Mouse (Mus musculus) forebrain, postnatal 0 days (tissue): ENCODE results near the gene Bsnd. TPM values are rescaled to one million over a fixed set of nuclear protein-coding genes. Genes with fewer than 3 reads are reported as not detected.

Source experiments
- ATAC-seq: fragments of 200-750 bp; cut with Nextera tagmentation; 2 replicates; pipeline ENCODE4 v1.8.0; 2017; ENCODE audit warnings: mild to moderate bottlenecking, moderate library complexity
- DNase-seq: peaks from one replicate; pipeline ENCODE4 v3.0.0-alpha.2; 2015
- H3K27ac ChIP-seq: fragments of 300-500 bp; sonication (generic); 2 replicates; pipeline ENCODE4 v1.5.1; 2014; ENCODE audit warnings: low read depth, mild to moderate bottlenecking, antibody characterized with exemption, low read length, moderate library complexity, mixed read lengths
- H3K27me3 ChIP-seq: fragments of 300-500 bp; sonication (generic); 2 replicates; pipeline ENCODE4 v1.6.1; 2014; ENCODE audit warnings: mild to moderate bottlenecking, low read length, mixed read lengths; ENCODE audit not compliant: insufficient read depth
- H3K36me3 ChIP-seq: fragments of 300-500 bp; sonication (generic); 2 replicates; pipeline ENCODE4 v1.6.1; 2014; ENCODE audit warnings: mild to moderate bottlenecking, moderate library complexity; ENCODE audit not compliant: insufficient read depth
- H3K4me1 ChIP-seq: fragments of 300-500 bp; sonication (generic); 2 replicates; pipeline ENCODE4 v1.6.1; 2014; ENCODE audit warnings: antibody characterized with exemption; ENCODE audit not compliant: insufficient read depth
- H3K4me2 ChIP-seq: fragments of 300-500 bp; sonication (generic); 2 replicates; pipeline ENCODE4 v1.6.1; 2014; ENCODE audit warnings: low read depth, mild to moderate bottlenecking, moderate library complexity
- H3K4me3 ChIP-seq: fragments of 300-500 bp; sonication (generic); 2 replicates; pipeline ENCODE4 v1.5.1; 2014; ENCODE audit warnings: low read depth, low read length, mixed read lengths
- H3K9ac ChIP-seq: fragments of 300-500 bp; sonication (generic); 2 replicates; pipeline ENCODE4 v1.6.1; 2014; ENCODE audit warnings: mild to moderate bottlenecking
- H3K9me3 ChIP-seq: fragments of 300-500 bp; sonication (generic); 2 replicates; pipeline ENCODE4 v1.6.1; 2016; ENCODE audit warnings: low read length
- CTCF ChIP-seq: sonication (generic); IDR thresholded peaks from 2 replicates; pipeline ENCODE4 v1.5.1; 2016; ENCODE audit warnings: antibody characterized with exemption, control low read depth, low read depth
- WGBS: fragments of 180-500 bp; shearing (Covaris S2); extraction: QIAGEN DNeasy Blood & Tissue Kit; methylation state at CpG from one replicate; pipeline ENCODE4 v1.1.7; 2014; 5-methylcytosine and 5-hydroxymethylcytosine counted together
- polyA plus RNA-seq: library from polyadenylated mRNA; unstranded; fragments of >200 nt; fragmentation: Nextera tagmentation; extraction: Ambion mirVana; gene quantifications from 2 replicates; pipeline ENCODE4 v1.2.1, GENCODE M21; 2015
- total RNA-seq: library from RNA; depleted of rRNA; stranded (reverse); fragments of >200 nt; gene quantifications from 2 replicates; pipeline ENCODE4 v1.2.3, GENCODE M21; 2014

The Bsnd gene
- total and polyA plus RNA-seq, 2 experiments from 2014 or later = not detected

DNA sequence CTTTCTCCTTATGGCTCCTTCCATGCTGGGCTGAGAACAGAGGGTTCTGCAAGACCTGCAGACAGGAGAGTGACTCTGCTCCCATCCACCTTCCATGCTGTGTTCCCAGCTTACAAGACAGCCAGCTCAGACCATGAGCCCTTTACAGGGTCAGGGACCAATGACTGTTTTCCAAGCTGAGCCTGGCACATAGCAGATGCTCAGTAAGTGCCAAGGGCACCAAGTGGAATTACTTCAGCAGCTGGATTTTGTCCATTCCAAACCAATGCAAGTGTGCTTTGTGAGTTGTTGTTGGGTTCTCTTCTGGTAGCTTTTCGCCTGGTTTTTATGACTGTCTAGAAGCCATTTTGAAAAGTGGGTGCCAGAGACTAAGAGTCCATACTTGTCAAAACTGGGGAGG is 8.3 kb downstream of the Bsnd start:
- no peaks in the 10 kb centered on the region for H3K4me1 ChIP-seq
- no peaks in the 10 kb centered on the region for H3K36me3 ChIP-seq
- no peak overlapping the region for H3K27ac ChIP-seq
- no peak overlapping the region for H3K4me3 ChIP-seq
- H3K9me3 ChIP-seq = no peaks in the 10 kb centered on the region
- 90% methylated on average over 1 of the region's 1 CpGs for WGBS
- ATAC-seq = no peak
- no peak for DNase-seq
- H3K9ac ChIP-seq = no peak overlapping the region
- no peaks in the 10 kb centered on the region for H3K27me3 ChIP-seq
- TF ChIP-seq CTCF = no peak
- H3K4me2 ChIP-seq = no peak overlapping the region

DNA sequence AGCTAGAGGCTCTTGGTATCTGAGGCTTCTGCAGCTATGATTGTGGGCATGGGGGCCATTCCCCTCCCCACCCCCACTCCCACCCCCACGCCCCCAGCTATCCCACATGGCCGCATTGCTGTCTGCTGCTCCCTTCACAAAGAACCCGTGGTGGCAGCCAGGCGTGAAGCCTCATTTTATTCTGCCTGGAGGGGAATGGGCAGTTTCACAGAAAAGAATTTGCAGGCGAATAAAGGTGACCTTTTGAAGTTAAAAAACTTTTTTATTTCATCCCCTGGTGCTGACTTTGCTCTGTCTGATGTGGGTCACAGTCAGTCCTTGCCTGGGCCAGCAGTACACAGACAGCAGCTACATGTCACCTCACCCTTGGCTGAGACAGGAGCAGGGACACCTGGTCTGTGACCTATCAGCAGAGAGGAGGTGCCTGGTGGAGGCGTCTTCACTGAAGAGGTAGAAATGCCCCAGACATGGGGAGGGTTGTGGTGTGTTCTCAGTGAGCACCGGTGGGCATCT is 8.8 kb downstream of the Bsnd start:
- 30% methylated on average over 7 of the region's 7 CpGs for WGBS
- H3K27ac ChIP-seq = no peak overlapping the region
- H3K4me1 ChIP-seq = no peaks in the 10 kb centered on the region
- H3K4me3 ChIP-seq = no peak overlapping the region
- H3K9me3 ChIP-seq = no peaks in the 10 kb centered on the region
- H3K9ac ChIP-seq = no peak overlapping the region
- no peak for ATAC-seq
- TF ChIP-seq CTCF = no peak
- H3K4me2 ChIP-seq = no peak overlapping the region
- no peaks in the 10 kb centered on the region for H3K27me3 ChIP-seq
- H3K36me3 ChIP-seq = no peaks in the 10 kb centered on the region
- DNase-seq = no peak

DNA sequence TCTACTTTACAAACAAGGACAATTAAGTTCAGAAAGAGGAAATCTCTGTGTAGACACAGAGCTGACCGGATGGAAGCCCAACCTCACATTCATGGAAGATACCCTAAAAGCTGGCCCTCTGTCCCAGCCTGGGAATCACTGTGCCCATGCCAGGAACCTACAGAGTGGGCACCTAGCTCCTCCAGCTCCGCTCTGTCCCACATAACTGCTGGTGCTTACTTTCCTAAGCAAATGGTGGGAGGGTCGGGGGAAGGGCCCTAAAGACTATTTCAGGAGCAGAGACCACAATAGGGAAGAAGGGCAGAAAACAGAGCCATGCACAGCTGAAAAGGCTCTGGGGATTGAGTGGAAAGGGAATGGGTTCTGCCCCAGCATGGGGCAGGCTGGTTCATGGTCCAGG is 11.5 kb downstream of the Bsnd start:
- no peak for TF ChIP-seq CTCF
- H3K27me3 ChIP-seq = no peaks in the 10 kb centered on the region
- no peak overlapping the region for H3K9ac ChIP-seq
- ATAC-seq (no peak), DNase-seq (no peak)
- 76% methylated on average over 3 of the region's 3 CpGs for WGBS
- no peak overlapping the region for H3K4me2 ChIP-seq
- no peaks in the 10 kb centered on the region for H3K4me1 ChIP-seq
- H3K9me3 ChIP-seq = no peaks in the 10 kb centered on the region
- no peak overlapping the region for H3K27ac ChIP-seq
- H3K36me3 ChIP-seq = no peaks in the 10 kb centered on the region
- no peak overlapping the region for H3K4me3 ChIP-seq

DNA sequence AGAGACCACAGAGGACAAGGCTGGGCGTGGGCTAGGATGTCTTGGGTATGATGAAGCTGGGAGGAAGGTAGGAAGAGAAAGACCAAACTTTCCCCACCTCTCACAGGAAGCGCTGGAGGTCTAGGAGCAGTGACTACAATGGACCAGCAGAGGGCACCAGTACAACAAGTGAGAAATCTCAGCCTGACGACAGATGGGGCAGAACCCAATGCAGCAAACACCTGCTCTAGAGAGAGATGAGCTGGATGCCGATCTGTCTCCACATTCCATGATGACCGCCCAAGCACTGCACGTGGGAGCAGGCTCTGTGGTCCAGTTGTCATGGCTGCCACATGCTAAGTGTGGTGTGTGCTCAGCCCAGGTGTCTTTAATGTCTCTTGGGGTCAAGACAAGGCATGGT is 17.8 kb downstream of the Bsnd start:
- TF ChIP-seq CTCF = peak; percentile 97
- no peak overlapping the region for H3K4me3 ChIP-seq
- DNase-seq (peak; percentile 92), ATAC-seq (peak; percentile 83)
- H3K9me3 ChIP-seq = no peaks in the 10 kb centered on the region
- peaks cover 3% of the 10 kb centered on the region; the same call in 1 of the 2 replicates for H3K4me1 ChIP-seq
- no peak overlapping the region for H3K9ac ChIP-seq
- no peaks in the 10 kb centered on the region for H3K36me3 ChIP-seq
- no peak overlapping the region for H3K4me2 ChIP-seq
- H3K27me3 ChIP-seq = no peaks in the 10 kb centered on the region
- H3K27ac ChIP-seq = no peak overlapping the region
- 3% methylated on average over 6 of the region's 6 CpGs for WGBS

GRCm38 (mm10) chr4:106472335-106472734 is 19.7 kb downstream of the Bsnd start:
- peak; percentile 85 for DNase-seq
- peaks cover 3% of the 10 kb centered on the region; the same call in 1 of the 2 replicates for H3K4me1 ChIP-seq
- no peaks in the 10 kb centered on the region for H3K27me3 ChIP-seq
- H3K9ac ChIP-seq = no peak overlapping the region
- H3K36me3 ChIP-seq = no peaks in the 10 kb centered on the region
- H3K9me3 ChIP-seq = no peaks in the 10 kb centered on the region
- H3K4me3 ChIP-seq = no peak overlapping the region
- WGBS = 11% methylated on average over 3 of the region's 3 CpGs
- H3K27ac ChIP-seq = no peak overlapping the region
- no peak overlapping the region for H3K4me2 ChIP-seq
- TF ChIP-seq CTCF = peak; percentile 92
- ATAC-seq = peak; percentile 81

DNA sequence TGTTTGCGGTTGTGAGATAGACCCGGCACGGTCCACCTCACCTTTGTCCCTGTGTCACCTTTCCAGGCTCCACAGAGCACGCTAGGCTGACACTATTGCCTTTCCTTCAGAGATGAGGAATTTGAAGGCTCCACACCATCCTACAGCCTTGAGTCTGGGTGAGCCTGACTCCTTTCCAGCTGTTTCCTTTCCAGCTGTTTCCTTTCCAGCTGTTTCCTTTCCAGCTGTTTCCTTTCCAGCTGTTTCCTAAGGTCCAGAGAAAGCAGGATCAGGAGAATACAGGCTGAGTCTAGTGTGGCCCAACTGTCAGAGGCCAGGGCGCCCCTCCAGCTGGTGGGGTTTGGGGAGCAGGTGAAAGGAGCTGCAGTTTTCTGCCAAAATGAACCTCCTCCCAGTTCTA is 21.2 kb downstream of the Bsnd start:
- peaks cover 3% of the 10 kb centered on the region; the same call in 1 of the 2 replicates for H3K4me1 ChIP-seq
- no peaks in the 10 kb centered on the region for H3K27me3 ChIP-seq
- H3K36me3 ChIP-seq = no peaks in the 10 kb centered on the region
- ATAC-seq = no peak
- H3K4me2 ChIP-seq = no peak overlapping the region
- H3K9ac ChIP-seq = no peak overlapping the region
- DNase-seq = no peak
- TF ChIP-seq CTCF = no peak
- no peak overlapping the region for H3K4me3 ChIP-seq
- H3K27ac ChIP-seq = no peak overlapping the region
- no peaks in the 10 kb centered on the region for H3K9me3 ChIP-seq
- WGBS = 85% methylated on average over 5 of the region's 5 CpGs

DNA sequence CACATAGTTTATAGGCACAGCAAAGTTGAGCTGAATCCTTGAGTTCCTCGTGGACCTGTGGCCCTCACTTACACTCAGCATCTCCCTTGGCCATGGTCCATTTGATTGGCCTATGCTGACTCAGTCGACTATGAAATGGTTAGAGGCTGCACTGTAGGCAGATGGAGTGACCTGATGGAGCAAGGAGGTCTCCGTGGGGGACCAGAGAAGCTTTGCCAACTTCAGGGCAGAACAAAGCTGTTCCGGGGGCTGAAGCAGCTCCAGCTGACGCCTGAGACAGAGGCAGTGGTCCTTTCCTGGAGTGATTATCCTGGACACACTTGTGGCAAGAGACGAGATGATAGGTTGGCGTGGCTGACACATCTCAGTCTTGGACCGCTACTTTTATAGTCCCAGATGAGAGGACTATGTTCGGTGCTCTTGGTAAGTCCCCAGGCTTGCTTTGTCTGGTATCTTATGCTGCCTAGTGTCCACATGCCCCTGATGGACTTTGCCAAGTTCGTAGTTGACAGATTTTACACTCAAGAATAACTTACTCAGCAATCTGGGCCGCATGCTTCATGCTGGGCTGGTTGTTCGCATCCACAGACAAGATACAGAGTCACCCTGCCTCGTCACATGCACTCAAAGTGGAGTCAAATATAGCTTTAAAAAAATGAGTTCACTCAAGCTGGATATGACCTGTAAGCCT is 24.5 kb downstream of the Bsnd start:
- no peaks in the 10 kb centered on the region for H3K9me3 ChIP-seq
- no peak overlapping the region for H3K27ac ChIP-seq
- H3K27me3 ChIP-seq = peaks cover 20% of the 10 kb centered on the region
- ATAC-seq (no peak), DNase-seq (no peak)
- H3K4me2 ChIP-seq = no peak overlapping the region
- no peak for TF ChIP-seq CTCF
- no peaks in the 10 kb centered on the region for H3K36me3 ChIP-seq
- H3K4me3 ChIP-seq = no peak overlapping the region
- H3K9ac ChIP-seq = no peak overlapping the region
- peaks cover 9% of the 10 kb centered on the region; the same call in 1 of the 2 replicates for H3K4me1 ChIP-seq
- 84% methylated on average over 13 of the region's 13 CpGs for WGBS
